Mouse (Mus musculus) bone marrow, adult 2 months (tissue): Measurements from ENCODE around the gene Cnpy3.

Experiments used
- CTCF ChIP-seq: fragments of 200-500 bp; IDR thresholded peaks from 2 replicates; pipeline ENCODE4 v1.5.1; 2011; ENCODE audit warnings: low read length, control low read depth; ENCODE audit not compliant: control insufficient read depth, insufficient read depth
- POLR2A ChIP-seq: fragments of 200-500 bp; IDR thresholded peaks from 2 replicates; pipeline ENCODE4 v1.6.1; 2011; ENCODE audit warnings: low read depth, mild to moderate bottlenecking, control low read depth, low read length, borderline replicate concordance; ENCODE audit not compliant: control insufficient read depth

DNA sequence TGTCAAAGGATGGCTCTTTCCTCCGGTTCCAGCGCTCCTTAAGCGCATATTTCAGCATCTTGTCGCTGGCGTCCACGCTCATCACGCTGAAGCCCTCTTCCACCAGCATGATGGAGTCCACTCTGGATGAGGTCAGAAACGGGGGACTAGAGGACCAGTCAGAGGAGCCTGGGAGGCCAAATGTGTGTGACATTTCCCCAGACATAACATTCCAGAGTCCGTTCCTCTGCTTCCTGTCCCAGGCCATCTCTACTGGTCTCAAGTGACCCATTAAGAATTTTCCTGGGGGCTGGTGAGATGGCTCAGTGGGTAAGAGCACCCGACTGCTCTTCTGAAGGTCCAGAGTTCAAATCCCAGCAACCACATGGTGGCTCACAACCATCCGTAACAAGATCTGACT lies 24.7 kb downstream of the Cnpy3 start:
- TF ChIP-seq CTCF = no peak
- TF ChIP-seq POLR2A = no peak
